Mouse (Mus musculus): ENCODE measurements around the gene Tsc2. TPM values are rescaled to one million over a fixed set of nuclear protein-coding genes. Genes with fewer than 3 reads are reported as not detected.

Gene Tsc2
- polyA plus RNA-seq, 2 experiments, result 17.6 to 21.4 TPM

DNA sequence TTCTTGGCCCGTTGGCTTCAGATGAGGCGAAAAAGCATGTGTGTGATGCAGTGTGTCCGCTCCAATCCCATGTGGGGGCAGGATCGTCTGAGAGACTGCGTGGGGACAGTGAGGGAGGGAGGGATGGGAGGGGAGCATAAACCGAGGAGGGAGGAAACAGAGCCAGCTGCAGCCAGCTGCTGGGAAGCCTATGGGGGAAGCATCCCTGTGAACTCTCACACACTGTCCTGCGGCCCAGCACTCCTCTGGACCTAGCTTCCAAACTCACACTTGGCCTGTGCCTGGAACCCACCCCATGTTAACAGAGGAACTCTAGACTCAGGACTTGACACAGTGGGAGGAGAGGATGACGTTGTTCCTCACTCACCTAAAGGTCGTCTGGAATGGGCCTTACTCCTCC is 6.4 kb upstream of the Tsc2 start:
- H3K9ac ChIP-seq (replicated peaks), result no peak overlapping the region
- no peaks in the 10 kb centered on the region for H3K9me3 ChIP-seq (ENCODE audit: control insufficient read depth, low read length)
- no peak for ATAC-seq (ENCODE audit: insufficient read depth)
- DNase-seq (ENCODE audit: low read depth in 3 of 3, low spot score in 3 of 3), result no peak
- H3K4me1 ChIP-seq (replicated peaks; ENCODE audit: control insufficient read depth in 2 of 2, insufficient read depth in 2 of 2, low read length in 1 of 2), result peaks cover 0 to 8% of the 10 kb centered on the region in 2 experiments; a peak in 1 of 4 replicates
- H3K4me2 ChIP-seq (ENCODE audit: low read depth), result no peak overlapping the region
- no peaks in the 10 kb centered on the region for H3K36me3 ChIP-seq (replicated peaks; ENCODE audit: control insufficient read depth, insufficient read depth, low read depth)
- H3K27ac ChIP-seq, result no peak overlapping the region
- H3K27me3 ChIP-seq (ENCODE audit: control insufficient read depth, insufficient read depth, low read length), result no peaks in the 10 kb centered on the region
- H3K4me3 ChIP-seq (ENCODE audit: insufficient read depth in 1 of 2, low read depth in 2 of 2, low read length in 2 of 2), result no peak overlapping the region
- no peak for TF ChIP-seq CTCF (IDR thresholded peaks at IDR 0.05; ENCODE audit: low read depth)
- TF ChIP-seq EP300 (IDR thresholded peaks at IDR 0.05; ENCODE audit: low read depth), result no peak
- WGBS (ENCODE audit: insufficient replicate concordance), result 65% methylated on average over 9 of the region's 9 CpGs

DNA sequence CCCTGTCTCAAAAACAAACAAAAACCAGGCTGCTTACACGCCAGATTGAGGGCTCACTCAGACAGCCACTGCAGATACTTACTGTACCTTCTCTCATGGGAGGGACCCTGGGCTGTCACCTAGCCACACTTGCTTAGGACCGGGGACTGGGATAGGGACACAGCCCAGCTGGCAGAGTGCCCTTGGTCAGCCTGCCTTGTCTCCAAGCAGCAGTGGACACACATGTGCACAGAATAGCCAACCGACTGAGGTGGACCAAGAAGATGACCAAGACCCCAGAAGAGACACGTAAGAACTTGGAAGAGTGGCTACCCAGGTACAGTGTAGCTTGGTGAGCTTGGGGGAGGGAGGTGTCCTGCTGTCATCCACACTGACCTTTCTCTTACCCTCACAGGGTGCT is 5.8 kb upstream of the Tsc2 start:
- Histone ChIP-seq H3K9ac (replicated peaks) (no peak overlapping the region), H3K27me3 (ENCODE audit: control insufficient read depth, insufficient read depth, low read length) (no peaks in the 10 kb centered on the region), H3K4me2 (ENCODE audit: low read depth) (no peak overlapping the region), H3K4me1 (replicated peaks; ENCODE audit: control insufficient read depth in 2 of 2, insufficient read depth in 2 of 2, low read length in 1 of 2) (peaks cover 0 to 11% of the 10 kb centered on the region in 2 experiments; a peak in 3 of 4 replicates), H3K36me3 (replicated peaks; ENCODE audit: control insufficient read depth, insufficient read depth, low read depth) (no peaks in the 10 kb centered on the region), H3K9me3 (ENCODE audit: control insufficient read depth, low read length) (no peaks in the 10 kb centered on the region), H3K4me3 (ENCODE audit: insufficient read depth in 1 of 2, low read depth in 2 of 2, low read length in 2 of 2) (no peak overlapping the region), H3K27ac (no peak overlapping the region)
- DNase-seq (ENCODE audit: low read depth in 3 of 3, low spot score in 3 of 3) (no peak), ATAC-seq (ENCODE audit: insufficient read depth) (no peak)
- no peak for TF ChIP-seq EP300 (IDR thresholded peaks at IDR 0.05; ENCODE audit: low read depth)
- no peak for TF ChIP-seq CTCF (IDR thresholded peaks at IDR 0.05; ENCODE audit: low read depth)
- WGBS (ENCODE audit: insufficient replicate concordance), result 73% methylated on average over 4 of the region's 4 CpGs

DNA sequence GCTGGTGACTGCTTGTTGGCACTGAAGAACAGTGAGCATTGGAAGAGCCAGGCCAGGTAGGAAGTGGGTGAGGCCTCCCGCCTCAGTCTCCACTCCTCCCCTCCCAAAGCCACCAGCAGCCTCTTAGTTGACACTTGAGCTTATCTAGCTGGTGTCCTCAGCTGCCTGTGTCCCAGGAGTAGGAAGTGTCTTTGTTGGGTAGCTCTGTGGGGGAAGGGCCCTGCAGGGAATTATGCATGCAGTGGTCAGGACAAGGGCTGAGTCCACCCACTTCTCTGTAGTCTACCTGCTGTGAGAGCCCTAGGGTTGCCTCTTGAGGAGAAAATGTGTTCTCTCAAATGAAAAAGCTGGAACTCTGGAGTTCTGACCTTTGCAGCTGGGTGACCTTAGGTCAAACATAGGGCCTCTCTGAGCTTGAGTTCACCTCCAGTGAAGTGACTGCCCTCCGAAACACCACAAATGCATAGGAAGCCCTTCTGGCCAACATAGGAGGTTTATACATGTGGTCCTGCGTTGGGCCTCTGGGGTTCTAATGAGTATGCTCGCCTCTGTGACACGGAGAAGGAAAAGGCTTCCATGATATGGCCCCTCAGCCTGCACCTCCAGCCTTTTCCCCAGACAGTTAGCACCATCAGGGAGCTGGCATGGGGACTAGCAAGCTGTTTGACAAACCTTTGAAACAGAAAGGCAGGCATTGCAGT is 4.5 kb upstream of the Tsc2 start:
- Histone ChIP-seq H3K27ac (no peak overlapping the region), H3K9ac (replicated peaks) (no peak overlapping the region), H3K9me3 (ENCODE audit: control insufficient read depth, low read length) (no peaks in the 10 kb centered on the region), H3K4me2 (ENCODE audit: low read depth) (no peak overlapping the region), H3K36me3 (replicated peaks; ENCODE audit: control insufficient read depth, insufficient read depth, low read depth) (no peaks in the 10 kb centered on the region), H3K4me1 (replicated peaks; ENCODE audit: control insufficient read depth in 2 of 2, insufficient read depth in 2 of 2, low read length in 1 of 2) (peaks cover under 1 to 15% of the 10 kb centered on the region in 2 experiments), H3K4me3 (ENCODE audit: insufficient read depth in 1 of 2, low read depth in 2 of 2, low read length in 2 of 2) (no peak overlapping the region), H3K27me3 (ENCODE audit: control insufficient read depth, insufficient read depth, low read length) (no peaks in the 10 kb centered on the region)
- ATAC-seq (ENCODE audit: insufficient read depth), result no peak
- TF ChIP-seq CTCF (IDR thresholded peaks at IDR 0.05; ENCODE audit: low read depth) (no peak), EP300 (IDR thresholded peaks at IDR 0.05; ENCODE audit: low read depth) (no peak)
- no peak for DNase-seq (ENCODE audit: low read depth in 3 of 3, low spot score in 3 of 3)
- 47% methylated on average over 5 of the region's 5 CpGs for WGBS (ENCODE audit: insufficient replicate concordance)

DNA sequence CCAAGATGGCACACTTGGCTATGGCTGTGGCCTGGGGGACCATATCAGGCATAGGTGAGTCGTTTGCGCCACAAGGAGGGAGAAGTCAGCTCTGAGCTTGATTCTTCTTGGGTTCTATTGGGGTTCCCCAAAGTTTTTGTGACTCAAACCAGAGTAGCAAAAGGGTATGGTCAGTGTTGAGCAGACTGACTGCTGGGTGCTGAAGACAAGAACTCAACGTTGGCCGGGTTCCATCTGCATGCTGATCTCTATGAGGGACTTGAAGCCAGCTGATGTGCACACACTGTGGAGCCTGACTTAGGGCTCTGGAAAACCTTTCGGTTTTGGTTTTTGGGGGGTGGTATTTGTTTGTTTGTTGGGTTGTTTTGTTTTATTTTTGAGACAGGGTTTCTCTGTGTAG is 3.3 kb upstream of the Tsc2 start:
- Histone ChIP-seq H3K4me1 (replicated peaks; ENCODE audit: control insufficient read depth in 2 of 2, insufficient read depth in 2 of 2, low read length in 1 of 2) (peaks cover 4 to 19% of the 10 kb centered on the region in 2 experiments), H3K9me3 (ENCODE audit: control insufficient read depth, low read length) (no peaks in the 10 kb centered on the region), H3K27me3 (ENCODE audit: control insufficient read depth, insufficient read depth, low read length) (no peaks in the 10 kb centered on the region), H3K36me3 (replicated peaks; ENCODE audit: control insufficient read depth, insufficient read depth, low read depth) (no peaks in the 10 kb centered on the region), H3K27ac (no peak overlapping the region), H3K4me2 (ENCODE audit: low read depth) (no peak overlapping the region), H3K4me3 (ENCODE audit: insufficient read depth in 1 of 2, low read depth in 2 of 2, low read length in 2 of 2) (no peak overlapping the region), H3K9ac (replicated peaks) (no peak overlapping the region)
- DNase-seq (ENCODE audit: low read depth in 3 of 3, low spot score in 3 of 3), result no peak
- ATAC-seq (ENCODE audit: insufficient read depth), result no peak
- TF ChIP-seq EP300 (IDR thresholded peaks at IDR 0.05; ENCODE audit: low read depth) (no peak), CTCF (IDR thresholded peaks at IDR 0.05; ENCODE audit: low read depth) (no peak)
- WGBS (ENCODE audit: insufficient replicate concordance), result 78% methylated on average over 5 of the region's 5 CpGs

DNA sequence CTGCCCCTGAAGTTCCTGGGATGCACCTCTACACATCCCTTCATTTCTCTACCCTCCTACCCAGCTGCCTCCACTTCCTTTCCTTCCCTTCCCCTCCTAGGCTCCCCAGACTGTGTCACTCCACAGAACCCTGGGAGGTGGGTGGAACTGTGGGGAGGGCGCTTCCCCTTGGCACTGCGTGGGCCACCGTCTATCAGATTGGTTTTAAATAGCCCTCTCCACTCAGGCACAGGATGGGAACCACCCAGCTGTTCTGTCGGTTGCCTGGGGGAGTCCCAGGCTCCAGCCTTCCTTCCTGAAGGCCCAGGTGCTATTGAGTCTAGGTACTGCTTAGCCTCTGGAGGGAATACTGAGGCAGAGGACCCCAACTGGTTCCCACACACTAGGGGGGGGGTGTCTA is 2.6 kb upstream of the Tsc2 start:
- no peak overlapping the region for H3K9ac ChIP-seq (replicated peaks)
- H3K4me1 ChIP-seq (replicated peaks; ENCODE audit: control insufficient read depth in 2 of 2, insufficient read depth in 2 of 2, low read length in 1 of 2), result peaks cover 4 to 19% of the 10 kb centered on the region in 2 experiments
- no peak overlapping the region for H3K4me3 ChIP-seq (ENCODE audit: insufficient read depth in 1 of 2, low read depth in 2 of 2, low read length in 2 of 2)
- no peak overlapping the region for H3K4me2 ChIP-seq (ENCODE audit: low read depth)
- no peaks in the 10 kb centered on the region for H3K36me3 ChIP-seq (replicated peaks; ENCODE audit: control insufficient read depth, insufficient read depth, low read depth)
- H3K27ac ChIP-seq, result no peak overlapping the region
- no peaks in the 10 kb centered on the region for H3K9me3 ChIP-seq (ENCODE audit: control insufficient read depth, low read length)
- 46% methylated on average over 4 of the region's 4 CpGs for WGBS (ENCODE audit: insufficient replicate concordance)
- ATAC-seq (ENCODE audit: insufficient read depth) (no peak), DNase-seq (ENCODE audit: low read depth in 3 of 3, low spot score in 3 of 3) (no peak)
- TF ChIP-seq EP300 (IDR thresholded peaks at IDR 0.05; ENCODE audit: low read depth) (no peak), CTCF (IDR thresholded peaks at IDR 0.05; ENCODE audit: low read depth) (no peak)
- no peaks in the 10 kb centered on the region for H3K27me3 ChIP-seq (ENCODE audit: control insufficient read depth, insufficient read depth, low read length)
